Mouse (Mus musculus): Measurements from ENCODE around the gene Cyp4x1.

DNA sequence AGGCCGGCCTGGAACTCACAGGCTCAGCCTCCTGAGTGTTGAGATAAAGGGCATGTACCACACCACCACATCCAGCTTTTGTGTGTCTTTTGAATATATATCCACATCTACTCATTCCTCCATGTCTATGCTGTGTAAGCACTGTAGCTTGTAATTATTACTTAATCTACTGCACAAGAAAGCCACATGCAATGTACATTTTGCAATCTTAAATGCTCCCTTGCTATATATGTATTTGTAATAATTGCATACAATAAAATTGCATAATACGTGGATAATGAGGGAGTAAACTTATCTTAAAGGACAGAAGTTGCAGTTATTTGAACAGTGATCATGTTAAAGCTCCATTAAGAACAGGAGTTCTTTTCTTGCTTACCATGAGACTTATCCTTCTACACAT is 12.9 kb downstream of the Cyp4x1 start:
- TF ChIP-seq CTCF (IDR thresholded peaks at IDR 0.05; ENCODE audit: low read depth, low read length) (no peak), GATA1 (IDR thresholded peaks at IDR 0.05; ENCODE audit: borderline replicate concordance, low read length) (no peak), GATA2 (IDR thresholded peaks at IDR 0.05; ENCODE audit: borderline replicate concordance, low read depth, low read length) (no peak), TAL1 (conservative IDR thresholded peaks at IDR 0.05; ENCODE audit: low read depth, low read length) (no peak), POLR2AphosphoS5 (IDR thresholded peaks at IDR 0.05; ENCODE audit: insufficient replicate concordance, low read depth, low read length) (no peak)

All from G1E (cell line).